Mouse (Mus musculus) embryonic facial prominence, embryonic 13.5 days (tissue): ENCODE measurements around the gene Cdc42bpb. TPM values are rescaled to one million over a fixed set of nuclear protein-coding genes. Genes with fewer than 3 reads are reported as not detected.

Experiments
- ATAC-seq: fragments of 200-750 bp; cut with Nextera tagmentation; 2 replicates; pipeline ENCODE4 v1.8.0; 2017; ENCODE audit warnings: low read depth; ENCODE audit not compliant: insufficient number of reproducible peaks, insufficient read depth, low FRiP score, low TSS enrichment
- H3K27ac ChIP-seq: fragments of 300-500 bp; sonication (generic); 2 replicates; pipeline ENCODE4 v1.5.1; 2015; ENCODE audit warnings: moderate library complexity, mild to moderate bottlenecking, inconsistent platforms
- H3K27me3 ChIP-seq: fragments of 300-500 bp; sonication (generic); 2 replicates; pipeline ENCODE4 v1.6.1; 2015; ENCODE audit warnings: mild to moderate bottlenecking, inconsistent platforms
- H3K36me3 ChIP-seq: fragments of 300-500 bp; sonication (generic); 2 replicates; pipeline ENCODE4 v1.6.1; 2015; ENCODE audit warnings: mild to moderate bottlenecking, inconsistent platforms
- H3K4me1 ChIP-seq: fragments of 300-500 bp; sonication (generic); 2 replicates; pipeline ENCODE4 v1.6.1; 2015; ENCODE audit warnings: inconsistent platforms
- H3K4me2 ChIP-seq: fragments of 300-500 bp; sonication (generic); 2 replicates; pipeline ENCODE4 v1.6.1; 2015; ENCODE audit warnings: moderate library complexity, mild to moderate bottlenecking, inconsistent platforms
- H3K4me3 ChIP-seq: fragments of 300-500 bp; sonication (generic); 2 replicates; pipeline ENCODE4 v1.5.1; 2015; ENCODE audit warnings: mild to moderate bottlenecking, inconsistent platforms
- H3K9ac ChIP-seq: fragments of 300-500 bp; sonication (generic); 2 replicates; pipeline ENCODE4 v1.6.1; 2015; ENCODE audit warnings: mild to moderate bottlenecking, inconsistent platforms
- H3K9me3 ChIP-seq: fragments of 300-500 bp; sonication (generic); 2 replicates; pipeline ENCODE4 v1.6.1; 2016; ENCODE audit warnings: inconsistent platforms
- WGBS: fragments of 180-500 bp; shearing (Covaris S2); methylation state at CpG from one replicate; pipeline ENCODE4 v1.1.7; 2015; ENCODE audit warnings: mixed read lengths; 5-methylcytosine and 5-hydroxymethylcytosine counted together
- polyA plus RNA-seq: library from polyadenylated mRNA; unstranded; fragments of >200 nt; fragmentation: Nextera tagmentation; extraction: Ambion mirVana; gene quantifications from 2 replicates; pipeline ENCODE4 v1.2.1, GENCODE M21; 2015

Gene Cdc42bpb
- polyA plus RNA-seq, 1 experiment from 2014 or later: 33.7 TPM

DNA sequence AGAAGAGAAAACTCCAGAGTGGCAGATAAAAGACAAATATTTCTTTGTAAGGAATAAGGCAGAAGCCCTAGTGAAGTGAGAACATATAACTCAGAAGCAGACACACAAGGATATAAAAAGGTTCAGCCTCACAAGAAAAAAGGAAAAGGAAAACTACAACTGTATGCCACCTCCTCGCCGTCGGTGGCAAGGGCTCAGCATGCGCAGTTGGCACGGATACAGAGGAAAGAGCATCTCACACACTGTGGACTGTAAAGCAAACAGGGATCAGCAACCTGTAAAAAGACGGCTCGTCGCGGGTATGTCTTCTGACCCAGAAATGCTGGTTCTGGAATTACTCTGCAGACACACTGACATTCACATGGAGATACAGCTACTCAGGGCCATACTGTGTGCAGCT lies 45.9 kb downstream of the Cdc42bpb start:
- Histone ChIP-seq H3K4me3 (no peak overlapping the region), H3K4me2 (no peak overlapping the region), H3K9me3 (no peaks in the 10 kb centered on the region), H3K9ac (no peak overlapping the region), H3K4me1 (peaks cover 12% of the 10 kb centered on the region), H3K27me3 (no peaks in the 10 kb centered on the region), H3K36me3 (peaks cover 80% of the 10 kb centered on the region), H3K27ac (no peak overlapping the region)
- WGBS: 94% methylated on average over 9 of the region's 9 CpGs
- ATAC-seq: no peak

DNA sequence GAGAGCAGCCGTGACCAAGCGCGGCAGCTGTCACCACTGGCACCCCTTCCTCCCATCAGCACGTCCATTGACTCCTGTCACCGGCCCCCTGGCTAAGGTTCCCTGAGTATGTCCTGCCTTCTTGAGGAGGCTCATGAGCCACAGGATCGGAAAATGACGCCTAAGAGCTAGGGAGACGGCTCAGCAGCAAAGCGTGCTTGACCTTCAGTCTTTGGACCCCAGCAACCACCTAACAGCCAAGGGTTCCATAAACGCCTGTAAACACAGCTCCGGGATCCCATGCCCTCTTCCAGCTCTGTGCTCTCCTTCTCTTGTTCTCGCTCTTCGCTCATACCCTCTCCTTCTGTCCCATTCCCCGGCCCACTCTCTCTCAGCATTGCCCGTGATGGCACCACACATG lies 48.2 kb downstream of the Cdc42bpb start:
- H3K4me1 ChIP-seq: peaks cover 12% of the 10 kb centered on the region
- H3K36me3 ChIP-seq: peaks cover 79% of the 10 kb centered on the region
- ATAC-seq: no peak
- no peak overlapping the region for H3K27ac ChIP-seq
- 93% methylated on average over 15 of the region's 15 CpGs for WGBS
- H3K27me3 ChIP-seq: no peaks in the 10 kb centered on the region
- H3K9ac ChIP-seq: no peak overlapping the region
- no peak overlapping the region for H3K4me2 ChIP-seq
- no peak overlapping the region for H3K4me3 ChIP-seq
- H3K9me3 ChIP-seq: no peaks in the 10 kb centered on the region

DNA sequence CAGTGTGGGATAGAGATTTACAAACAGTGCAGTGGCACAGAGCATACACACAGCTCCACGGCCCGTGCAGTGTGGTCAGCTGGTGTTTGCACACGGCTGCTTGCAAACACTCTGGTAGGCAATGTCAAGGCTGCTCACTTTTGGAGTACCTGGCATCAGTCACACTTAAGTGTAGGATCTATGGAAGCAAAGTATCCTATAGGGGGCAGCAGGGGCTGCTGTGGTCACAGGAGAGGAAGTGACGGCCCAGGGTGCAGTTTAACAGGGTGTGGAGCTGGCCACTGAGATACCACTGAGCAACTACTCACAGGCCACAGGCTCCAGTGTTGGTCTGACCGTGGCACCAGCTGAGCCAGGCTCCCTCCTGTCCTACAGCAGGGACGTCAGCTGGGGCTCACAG lies 49.2 kb downstream of the Cdc42bpb start:
- WGBS: 87% methylated on average over 6 of the region's 6 CpGs
- Histone ChIP-seq H3K27ac (no peak overlapping the region), H3K36me3 (peaks cover 84% of the 10 kb centered on the region), H3K4me3 (no peak overlapping the region), H3K9me3 (no peaks in the 10 kb centered on the region), H3K27me3 (no peaks in the 10 kb centered on the region), H3K4me1 (peaks cover 7% of the 10 kb centered on the region), H3K9ac (no peak overlapping the region), H3K4me2 (no peak overlapping the region)
- no peak for ATAC-seq

- H3K36me3 ChIP-seq: peaks cover 93% of the 10 kb centered on the region
- H3K4me2 ChIP-seq: no peak overlapping the region
- ATAC-seq: no peak
- H3K4me1 ChIP-seq: no peaks in the 10 kb centered on the region
- H3K27me3 ChIP-seq: no peaks in the 10 kb centered on the region
- H3K4me3 ChIP-seq: no peak overlapping the region
- no peak overlapping the region for H3K27ac ChIP-seq
- 91% methylated on average over 18 of the region's 18 CpGs for WGBS
- H3K9me3 ChIP-seq: no peaks in the 10 kb centered on the region
- no peak overlapping the region for H3K9ac ChIP-seq
Measured at GRCm38 (mm10) chr12:111325744-111326424, 51.6 kb downstream of the Cdc42bpb start.

DNA sequence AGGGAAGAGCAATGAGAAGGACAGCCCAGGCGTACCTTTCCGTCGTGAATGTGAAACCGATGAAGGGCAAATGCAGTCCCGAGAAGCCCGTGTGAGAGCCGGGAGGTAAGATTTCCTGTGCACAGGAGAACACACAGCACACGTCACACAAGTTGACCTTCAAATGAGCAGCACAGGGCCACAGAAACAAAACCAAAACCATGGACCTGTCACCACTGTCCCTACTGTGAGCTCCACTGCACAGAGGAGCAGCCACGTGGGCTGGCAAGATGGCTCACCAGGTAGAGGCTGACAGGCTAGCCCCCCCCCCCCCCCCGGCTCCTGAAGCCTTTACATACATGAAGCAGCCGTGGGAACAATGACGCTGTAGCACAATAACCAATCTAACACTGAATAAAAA lies 52.6 kb downstream of the Cdc42bpb start:
- Histone ChIP-seq H3K4me3 (no peak overlapping the region), H3K4me1 (no peaks in the 10 kb centered on the region), H3K27me3 (no peaks in the 10 kb centered on the region), H3K36me3 (peaks cover 96% of the 10 kb centered on the region), H3K9ac (no peak overlapping the region), H3K9me3 (no peaks in the 10 kb centered on the region), H3K4me2 (no peak overlapping the region), H3K27ac (no peak overlapping the region)
- 91% methylated on average over 12 of the region's 12 CpGs for WGBS
- no peak for ATAC-seq

DNA sequence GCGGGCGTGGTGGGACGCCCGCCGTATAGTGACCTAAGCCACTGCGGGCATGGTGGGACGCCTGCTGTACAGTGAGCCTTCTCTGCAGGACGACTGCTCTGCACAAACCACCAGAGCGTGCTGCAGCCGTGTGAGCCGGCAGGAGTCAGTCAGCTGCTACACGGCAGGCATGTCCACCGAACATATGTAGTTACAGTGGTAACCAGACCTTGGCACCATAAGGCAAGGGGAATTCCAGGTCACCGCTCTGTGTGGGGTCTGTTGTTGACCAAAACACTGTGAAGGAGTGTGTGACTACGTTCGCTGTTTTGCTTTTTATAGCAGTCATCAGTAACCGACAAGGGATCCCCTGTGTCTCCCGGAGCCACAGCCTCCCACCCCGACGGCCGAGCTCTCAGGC lies 53.0 kb downstream of the Cdc42bpb start:
- H3K4me2 ChIP-seq: no peak overlapping the region
- H3K36me3 ChIP-seq: peaks cover 96% of the 10 kb centered on the region
- WGBS: 95% methylated on average over 21 of the region's 21 CpGs
- H3K4me1 ChIP-seq: no peaks in the 10 kb centered on the region
- H3K4me3 ChIP-seq: no peak overlapping the region
- ATAC-seq: no peak
- H3K27ac ChIP-seq: no peak overlapping the region
- H3K27me3 ChIP-seq: no peaks in the 10 kb centered on the region
- no peaks in the 10 kb centered on the region for H3K9me3 ChIP-seq
- no peak overlapping the region for H3K9ac ChIP-seq

DNA sequence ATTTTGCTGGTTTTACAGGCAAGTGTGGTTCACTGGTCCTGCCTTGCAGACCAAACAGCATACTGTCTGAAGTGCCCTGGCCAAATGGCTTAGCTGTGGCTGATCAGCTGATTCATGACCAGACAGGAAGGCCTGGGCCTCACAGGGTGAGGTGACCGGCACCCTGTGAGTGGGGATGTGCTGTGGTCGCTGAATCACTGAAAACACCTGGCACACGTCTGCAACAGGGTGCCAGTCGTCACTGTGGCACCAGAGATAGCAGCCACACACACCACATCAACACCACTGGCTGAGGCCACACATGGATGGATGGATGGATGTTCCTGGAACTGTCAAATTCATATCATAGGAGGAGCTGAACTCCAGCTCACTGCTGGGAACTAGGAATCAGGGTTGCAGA lies 54.1 kb downstream of the Cdc42bpb start:
- H3K9me3 ChIP-seq: no peaks in the 10 kb centered on the region
- H3K27ac ChIP-seq: no peak overlapping the region
- 85% methylated on average over 4 of the region's 4 CpGs for WGBS
- no peaks in the 10 kb centered on the region for H3K27me3 ChIP-seq
- no peak overlapping the region for H3K4me3 ChIP-seq
- H3K36me3 ChIP-seq: peaks cover 98% of the 10 kb centered on the region
- H3K4me2 ChIP-seq: no peak overlapping the region
- no peaks in the 10 kb centered on the region for H3K4me1 ChIP-seq
- ATAC-seq: no peak
- H3K9ac ChIP-seq: no peak overlapping the region

DNA sequence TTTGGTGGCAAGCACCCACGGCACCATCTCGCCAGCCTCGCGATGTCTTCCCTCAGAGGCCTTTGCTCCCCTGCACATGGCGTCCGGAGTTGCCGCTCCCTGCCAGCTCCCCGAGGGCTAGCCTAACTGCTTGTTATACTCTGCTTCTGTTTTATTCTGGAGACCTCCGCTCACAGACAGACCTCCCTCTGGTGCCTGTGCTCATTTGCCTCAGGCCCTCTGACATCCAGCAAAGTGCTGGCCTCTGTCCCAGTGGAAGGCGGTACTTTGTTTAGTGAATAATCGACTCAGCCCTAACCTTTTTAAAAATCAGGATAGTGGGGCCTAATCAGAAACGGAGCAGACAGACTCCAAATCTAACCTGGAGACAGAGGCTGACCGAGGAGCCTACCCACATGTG lies 55.7 kb downstream of the Cdc42bpb start:
- H3K4me3 ChIP-seq: no peak overlapping the region
- peaks cover 98% of the 10 kb centered on the region for H3K36me3 ChIP-seq
- 91% methylated on average over 13 of the region's 13 CpGs for WGBS

DNA sequence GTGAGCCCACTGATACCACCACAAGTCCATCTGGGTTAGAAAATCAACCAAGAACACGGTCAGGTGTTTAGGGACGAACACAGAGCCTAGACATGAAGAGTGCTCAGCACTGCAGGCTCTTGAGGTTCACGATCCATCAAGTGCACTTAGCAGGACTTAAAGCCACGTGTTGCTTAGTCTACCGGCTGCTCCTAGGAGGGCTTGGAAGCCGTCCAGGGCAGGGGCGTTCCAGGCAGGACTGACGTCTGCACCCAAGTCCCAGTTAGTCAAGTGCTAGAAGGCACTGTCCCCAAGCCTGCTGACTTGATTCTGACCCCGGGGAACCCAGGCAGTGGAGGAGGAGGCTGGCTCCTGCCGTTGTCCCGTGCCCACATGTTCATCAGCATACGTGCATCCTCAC lies 57.0 kb downstream of the Cdc42bpb start:
- H3K9ac ChIP-seq: no peak overlapping the region
- no peaks in the 10 kb centered on the region for H3K27me3 ChIP-seq
- H3K27ac ChIP-seq: no peak overlapping the region
- WGBS: 87% methylated on average over 12 of the region's 12 CpGs
- H3K4me1 ChIP-seq: no peaks in the 10 kb centered on the region
- H3K4me2 ChIP-seq: no peak overlapping the region
- no peak overlapping the region for H3K4me3 ChIP-seq
- no peaks in the 10 kb centered on the region for H3K9me3 ChIP-seq
- peaks cover 100% of the 10 kb centered on the region for H3K36me3 ChIP-seq
- no peak for ATAC-seq

More for the DNA sequence above, 55.7 kb downstream of the Cdc42bpb start:
- no peaks in the 10 kb centered on the region for H3K4me1 ChIP-seq
- H3K27ac ChIP-seq: no peak overlapping the region
- no peaks in the 10 kb centered on the region for H3K9me3 ChIP-seq
- H3K4me2 ChIP-seq: no peak overlapping the region
- H3K27me3 ChIP-seq: no peaks in the 10 kb centered on the region
- H3K9ac ChIP-seq: no peak overlapping the region
- no peak for ATAC-seq

DNA sequence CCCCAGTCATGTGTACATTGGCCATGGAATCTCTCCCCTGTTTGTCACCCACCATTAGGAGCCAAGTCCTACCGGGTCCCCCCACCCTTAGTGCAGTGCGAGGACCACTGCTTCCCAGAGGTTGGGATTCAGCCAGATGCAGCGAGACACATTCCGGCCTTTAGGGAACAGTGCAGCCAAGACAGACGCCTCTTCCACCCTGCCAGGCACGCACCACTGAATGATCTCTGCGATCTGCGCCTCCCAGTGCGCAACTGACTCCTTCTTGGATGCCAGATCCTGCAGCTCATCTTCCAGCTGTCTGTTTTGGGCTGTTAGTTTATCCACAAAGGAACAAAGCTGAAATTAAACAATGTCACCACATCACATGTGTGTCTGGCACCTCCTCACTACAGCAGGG lies 59.8 kb downstream of the Cdc42bpb start:
- WGBS: 97% methylated on average over 9 of the region's 9 CpGs
- H3K4me1 ChIP-seq: no peaks in the 10 kb centered on the region
- no peak overlapping the region for H3K9ac ChIP-seq
- no peaks in the 10 kb centered on the region for H3K27me3 ChIP-seq
- H3K4me3 ChIP-seq: no peak overlapping the region
- H3K4me2 ChIP-seq: no peak overlapping the region
- no peaks in the 10 kb centered on the region for H3K9me3 ChIP-seq
- peaks cover 99% of the 10 kb centered on the region for H3K36me3 ChIP-seq
- no peak for ATAC-seq
- H3K27ac ChIP-seq: no peak overlapping the region

GRCm38 (mm10) chr12:111314273-111314672 lies 63.2 kb downstream of the Cdc42bpb start:
- no peak overlapping the region for H3K9ac ChIP-seq
- 92% methylated on average over 7 of the region's 7 CpGs for WGBS
- no peaks in the 10 kb centered on the region for H3K27me3 ChIP-seq
- no peak for ATAC-seq
- H3K4me2 ChIP-seq: no peak overlapping the region
- no peak overlapping the region for H3K4me3 ChIP-seq
- H3K27ac ChIP-seq: no peak overlapping the region
- H3K36me3 ChIP-seq: peaks cover 99% of the 10 kb centered on the region
- H3K9me3 ChIP-seq: no peaks in the 10 kb centered on the region
- H3K4me1 ChIP-seq: no peaks in the 10 kb centered on the region

DNA sequence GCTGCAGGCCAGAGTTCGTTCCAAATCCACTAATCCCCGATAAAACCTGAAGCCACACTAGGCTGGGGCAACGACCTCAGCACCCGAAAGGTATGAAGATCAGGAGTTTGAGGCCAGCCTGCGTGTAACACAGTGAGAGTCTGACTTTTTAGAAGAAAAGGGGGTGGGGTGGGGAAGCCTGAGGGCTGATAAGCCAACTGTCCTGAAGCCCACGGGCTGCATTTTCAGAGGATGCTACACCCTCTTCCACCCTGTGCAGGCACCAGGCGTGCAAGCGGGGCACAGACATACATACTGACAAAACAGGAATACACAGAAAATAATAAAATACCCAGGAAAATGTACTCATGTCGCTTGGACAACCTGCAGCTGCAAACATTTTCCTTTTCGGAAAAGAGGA lies 65.7 kb downstream of the Cdc42bpb start:
- Histone ChIP-seq H3K4me2 (no peak overlapping the region), H3K9ac (no peak overlapping the region), H3K27me3 (no peaks in the 10 kb centered on the region), H3K4me1 (no peaks in the 10 kb centered on the region), H3K9me3 (no peaks in the 10 kb centered on the region), H3K27ac (no peak overlapping the region), H3K36me3 (peaks cover 97% of the 10 kb centered on the region), H3K4me3 (no peak overlapping the region)
- 90% methylated on average over 10 of the region's 10 CpGs for WGBS
- ATAC-seq: no peak
